In genomic region chr8:64187881-64188280, GRCm38 (mm10) we compare ENCODE assay signal across 26 mouse cellular contexts. TPM values are rescaled to one million over a fixed set of nuclear protein-coding genes. Genes with fewer than 3 reads are reported as not detected.
A peak's percentile ranks its signal among the peaks of the same experiment; 100 is the strongest.
DNase-seq lines count a peak whose midpoint lies in the region; ATAC-seq and TF ChIP-seq lines count a peak whose summit lies in the region.
"Had no signal": no experiment of that assay in that cellular context is flagged by ENCODE, and none has a peak within 500 bp of the region (broad histone marks: within the 10 kb centered on the region; RNA-seq: fewer than 3 reads in every experiment).

No protein-coding gene starts in this region.

- no peaks in the 10 kb centered on the region for H3K4me1 ChIP-seq in hindbrain, embryonic 11.5 days (replicated peaks; ENCODE audit: control insufficient read depth, insufficient read depth, low read length)
- no peaks in the 10 kb centered on the region for H3K4me1 ChIP-seq in hindbrain, postnatal 0 days (ENCODE audit: insufficient read depth, low read length)
- H3K4me1 ChIP-seq: embryonic facial prominence, embryonic 13.5 days; embryonic facial prominence, embryonic 15.5 days; forebrain, embryonic 12.5 days had no signal

- H3K9me3 ChIP-seq in hindbrain, embryonic 11.5 days (ENCODE audit: control insufficient read depth, low read length): no peaks in the 10 kb centered on the region
- no peaks in the 10 kb centered on the region for H3K9me3 ChIP-seq in hindbrain, postnatal 0 days (ENCODE audit: low read length)
- H3K9me3 ChIP-seq: embryonic facial prominence, embryonic 13.5 days; embryonic facial prominence, embryonic 15.5 days; forebrain, embryonic 12.5 days had no signal

- peak; percentile 9 for DNase-seq in embryo, embryonic 10 days (ENCODE audit: low spot score)
- DNase-seq in embryo, embryonic 11 days: no peak
- no peak for DNase-seq in hindbrain, embryonic 11.5 days (ENCODE audit: low spot score)
- DNase-seq in hindbrain, postnatal 0 days (ENCODE audit: low spot score): no peak
- peak; percentile 15 for DNase-seq in embryo, embryonic 10.5 days (ENCODE audit: low spot score)
- DNase-seq in retina, embryonic 14.5 days (ENCODE audit: low spot score): peak; percentile 44
- no peak for DNase-seq in layer of hippocampus, postnatal 25 days (ENCODE audit: extremely low spot score in 1 of 2, low spot score in 1 of 2)
- DNase-seq: adrenal gland, adult 2 months; adrenal gland, postnatal 10 days; adrenal gland, postnatal 25 days; B cell, adult 2 months; cerebellum, adult 11 months; cerebellum, adult 18-20 months; cerebellum, adult 8-10 months; cerebellum, adult 9-11 months; cerebellum, postnatal 14 days; cerebellum, postnatal 36 days had no signal

- H3K36me3 ChIP-seq in hindbrain, embryonic 11.5 days (ENCODE audit: control insufficient read depth, insufficient read depth, low read length): no peaks in the 10 kb centered on the region
- no peaks in the 10 kb centered on the region for H3K36me3 ChIP-seq in hindbrain, postnatal 0 days (ENCODE audit: insufficient read depth, low read length)
- H3K36me3 ChIP-seq: embryonic facial prominence, embryonic 13.5 days; embryonic facial prominence, embryonic 15.5 days; forebrain, embryonic 12.5 days had no signal

- no peak overlapping the region for H3K4me2 ChIP-seq in hindbrain, embryonic 11.5 days (replicated peaks; ENCODE audit: low read depth, low read length)
- no peak overlapping the region for H3K4me2 ChIP-seq in hindbrain, postnatal 0 days (ENCODE audit: low read depth, low read length)
- H3K4me2 ChIP-seq: embryonic facial prominence, embryonic 13.5 days; embryonic facial prominence, embryonic 15.5 days; forebrain, embryonic 12.5 days had no signal

- no peak overlapping the region for H3K27ac ChIP-seq in hindbrain, embryonic 11.5 days (ENCODE audit: low read depth, low read length)
- H3K27ac ChIP-seq in hindbrain, postnatal 0 days: no peak overlapping the region
- H3K27ac ChIP-seq: embryonic facial prominence, embryonic 13.5 days; embryonic facial prominence, embryonic 15.5 days; forebrain, embryonic 12.5 days had no signal

- peak; percentile 59 for ATAC-seq in hindbrain, embryonic 11.5 days (ENCODE audit: low FRiP score)
- no peak for ATAC-seq in hindbrain, postnatal 0 days
- no peak for ATAC-seq in CD4-positive, CD25-positive, alpha-beta regulatory T cell, adult 4 months
- ATAC-seq: forebrain, embryonic 14.5 days; forebrain, embryonic 16.5 days had no signal

- no peak for TF ChIP-seq CTCF in hindbrain, postnatal 0 days (IDR thresholded peaks at IDR 0.05; ENCODE audit: low read depth)

- no peak overlapping the region for H3K4me3 ChIP-seq in hindbrain, embryonic 11.5 days (ENCODE audit: low read depth, low read length)
- H3K4me3 ChIP-seq in hindbrain, postnatal 0 days (ENCODE audit: low read length): no peak overlapping the region
- H3K4me3 ChIP-seq: embryonic facial prominence, embryonic 13.5 days; embryonic facial prominence, embryonic 15.5 days; erythroblast, embryonic 14.5 days; forebrain, embryonic 12.5 days had no signal

- WGBS in hindbrain, embryonic 11.5 days: 38% methylated on average over 2 of the region's 2 CpGs
- 46% methylated on average over 2 of the region's 2 CpGs for WGBS in hindbrain, postnatal 0 days

- H3K27me3 ChIP-seq in hindbrain, embryonic 11.5 days (ENCODE audit: control insufficient read depth, insufficient read depth, low read length): no peaks in the 10 kb centered on the region
- H3K27me3 ChIP-seq in hindbrain, postnatal 0 days (ENCODE audit: insufficient read depth, low read length): no peaks in the 10 kb centered on the region
- H3K27me3 ChIP-seq: embryonic facial prominence, embryonic 13.5 days; embryonic facial prominence, embryonic 15.5 days; forebrain, embryonic 12.5 days had no signal

- H3K9ac ChIP-seq in hindbrain, embryonic 11.5 days (ENCODE audit: low read depth, low read length): no peak overlapping the region
- no peak overlapping the region for H3K9ac ChIP-seq in hindbrain, postnatal 0 days (replicated peaks; ENCODE audit: low read length)
- H3K9ac ChIP-seq: embryonic facial prominence, embryonic 13.5 days; embryonic facial prominence, embryonic 15.5 days; forebrain, embryonic 12.5 days had no signal

RNA-seq across cellular contexts. Expression of gene Tll1, which starts 18.2 kb away (rescaled TPM):
- polyA plus RNA-seq in hindbrain, embryonic 11.5 days (2014; fragmentation: Nextera tagmentation; extraction: Ambion mirVana): 1.3 and 1.6 TPM in 2 replicates
- 5.9 and 7.4 TPM in 2 replicates for total RNA-seq in hindbrain, postnatal 0 days (2014; rRNA removed)
- polyA plus RNA-seq in hindbrain, postnatal 0 days (2015; fragmentation: Nextera tagmentation; extraction: Ambion mirVana): 2.4 and 2.8 TPM in 2 replicates
- total RNA-seq in layer of hippocampus, postnatal 25 days (2021): 1 to 10 TPM; 4.2 to 4.4 TPM
- polyA plus RNA-seq in CD4-positive, CD25-positive, alpha-beta regulatory T cell, adult 4 months (2017; shearing (Covaris generic)): not detected
- total RNA-seq: common myeloid progenitor, adult 5-6 weeks; MEL had no signal
- polyA plus RNA-seq: erythroblast, embryonic 14.5 days had no signal

Comparison
In these comparisons a context has a peak if more than half of its experiments do, and no peak if none do; other contexts are left out.
1. DNase-seq: peak in embryo, embryonic 10 days (single experiment), embryo, embryonic 10.5 days (single experiment) and retina, embryonic 14.5 days (single experiment); none in embryo, embryonic 11 days (single experiment), hindbrain, embryonic 11.5 days (single experiment), hindbrain, postnatal 0 days (single experiment) and layer of hippocampus, postnatal 25 days (0 of 2).